Mouse (Mus musculus) intestine, embryonic 15.5 days (tissue): ENCODE data around the gene Map4k5. TPM values are rescaled to one million over a fixed set of nuclear protein-coding genes. Genes with fewer than 3 reads are reported as not detected.

ENCODE experiments used
- ATAC-seq: fragments of 200-750 bp; cut with Nextera tagmentation; 2 replicates; pipeline ENCODE4 v1.8.0; 2017; ENCODE audit warnings: moderate TSS enrichment, moderate library complexity
- H3K27ac ChIP-seq: fragments of 300-500 bp; sonication (generic); 2 replicates; pipeline ENCODE4 v1.5.1; 2015; ENCODE audit warnings: mild to moderate bottlenecking, inconsistent platforms
- H3K27me3 ChIP-seq: fragments of 300-500 bp; sonication (generic); replicated peaks from 2 replicates; pipeline ENCODE4 v1.6.1; 2015; ENCODE audit warnings: inconsistent platforms
- H3K36me3 ChIP-seq: fragments of 300-500 bp; sonication (generic); 2 replicates; pipeline ENCODE4 v1.6.1; 2015; ENCODE audit warnings: inconsistent platforms
- H3K4me1 ChIP-seq: fragments of 300-500 bp; sonication (generic); replicated peaks from 2 replicates; pipeline ENCODE4 v1.6.1; 2015; ENCODE audit warnings: inconsistent platforms
- H3K4me2 ChIP-seq: fragments of 300-500 bp; sonication (generic); replicated peaks from 2 replicates; pipeline ENCODE4 v1.6.1; 2015; ENCODE audit warnings: mild to moderate bottlenecking, inconsistent platforms
- H3K4me3 ChIP-seq: fragments of 300-500 bp; sonication (generic); replicated peaks from 2 replicates; pipeline ENCODE4 v1.5.1; 2015; ENCODE audit warnings: inconsistent platforms
- H3K9ac ChIP-seq: fragments of 300-500 bp; sonication (generic); 2 replicates; pipeline ENCODE4 v1.6.1; 2015; ENCODE audit warnings: inconsistent platforms
- H3K9me3 ChIP-seq: fragments of 300-500 bp; sonication (generic); 2 replicates; pipeline ENCODE4 v1.6.1; 2016; ENCODE audit warnings: inconsistent platforms
- whole genome bisulfite sequencing: fragments of 180-500 bp; shearing (Covaris S2); methylation state at CpG from one replicate; pipeline ENCODE4 v1.1.7; 2015; 5-methylcytosine and 5-hydroxymethylcytosine counted together
- polyA plus RNA-seq: library from polyadenylated mRNA; unstranded; fragments of >200 nt; fragmentation: Nextera tagmentation; extraction: Ambion mirVana; gene quantifications from 2 replicates; pipeline ENCODE4 v1.2.1, GENCODE M21; 2015

The Map4k5 gene
- polyA plus RNA-seq, 1 experiment from 2014 or later, result 25.4 TPM

GRCm38 (mm10) chr12:69908511-69908900 is 15.5 kb upstream of the Map4k5 start:
- Histone ChIP-seq H3K9ac (no peak overlapping the region), H3K27ac (0 out of 2 replicates have a peak overlapping the region, but pooled peaks have one; percentile 15), H3K4me1 (peaks cover 7% of the 10 kb centered on the region), H3K9me3 (no peaks in the 10 kb centered on the region), H3K4me2 (peak overlapping the region; percentile 67), H3K36me3 (no peaks in the 10 kb centered on the region), H3K4me3 (peak overlapping the region; percentile 28; the same call in 1 of the 2 replicates), H3K27me3 (no peaks in the 10 kb centered on the region)
- ATAC-seq, result no peak
- 36% methylated on average over 19 of the region's 19 CpGs for WGBS

- H3K9me3 ChIP-seq, result no peaks in the 10 kb centered on the region
- H3K4me1 ChIP-seq, result peaks cover 7% of the 10 kb centered on the region
- H3K4me3 ChIP-seq, result peak overlapping the region; percentile 28
- H3K9ac ChIP-seq, result peak overlapping the region; percentile 36; the same call in 1 of the 2 replicates
- WGBS, result 8% methylated on average over 30 of the region's 30 CpGs
- no peaks in the 10 kb centered on the region for H3K27me3 ChIP-seq
- H3K4me2 ChIP-seq, result peak overlapping the region; percentile 67
- H3K27ac ChIP-seq, result peak overlapping the region; percentile 15; the same call in 1 of the 2 replicates
- ATAC-seq, result peak; percentile 65
- no peaks in the 10 kb centered on the region for H3K36me3 ChIP-seq
These were observed 14.9 kb upstream of the Map4k5 start for GRCm38 (mm10) chr12:69907667-69908510.

- H3K9ac ChIP-seq, result no peak overlapping the region
- H3K27ac ChIP-seq, result no peak overlapping the region
- H3K4me1 ChIP-seq, result peaks cover 7% of the 10 kb centered on the region
- 56% methylated on average over 2 of the region's 2 CpGs for WGBS
- no peaks in the 10 kb centered on the region for H3K9me3 ChIP-seq
- no peaks in the 10 kb centered on the region for H3K36me3 ChIP-seq
- H3K27me3 ChIP-seq, result no peaks in the 10 kb centered on the region
- no peak for ATAC-seq
- no peak overlapping the region for H3K4me2 ChIP-seq
- no peak overlapping the region for H3K4me3 ChIP-seq
These were observed 12.0 kb upstream of the Map4k5 start for GRCm38 (mm10) chr12:69904991-69905390.

GRCm38 (mm10) chr12:69898119-69898518 is 5.1 kb upstream of the Map4k5 start:
- Histone ChIP-seq H3K9ac (no peak overlapping the region), H3K4me2 (no peak overlapping the region), H3K27me3 (no peaks in the 10 kb centered on the region), H3K9me3 (no peaks in the 10 kb centered on the region), H3K4me1 (no peaks in the 10 kb centered on the region), H3K27ac (no peak overlapping the region), H3K36me3 (no peaks in the 10 kb centered on the region), H3K4me3 (no peak overlapping the region)
- WGBS, result 58% methylated on average over 4 of the region's 4 CpGs
- no peak for ATAC-seq

DNA sequence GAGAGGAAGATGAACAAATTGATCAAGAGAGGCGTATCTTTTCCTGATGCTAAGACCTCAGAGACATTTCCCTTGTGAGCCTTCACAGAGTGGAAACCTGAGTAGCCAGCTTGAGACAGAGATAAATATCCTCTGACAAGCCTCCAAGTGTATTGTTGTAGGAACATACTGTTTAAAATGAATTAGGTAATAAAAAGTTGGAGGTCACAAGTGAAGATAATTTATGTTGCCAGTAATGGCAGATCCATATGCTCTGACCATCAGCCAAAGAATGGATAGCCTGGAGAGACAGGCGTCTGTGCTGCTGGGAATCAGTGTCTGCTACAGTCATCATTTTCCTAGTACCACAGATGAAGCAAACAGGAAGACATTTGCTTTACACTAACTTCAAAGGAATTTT is 2.0 kb upstream of the Map4k5 start:
- no peak overlapping the region for H3K27ac ChIP-seq
- 48% methylated on average over 2 of the region's 2 CpGs for WGBS

DNA sequence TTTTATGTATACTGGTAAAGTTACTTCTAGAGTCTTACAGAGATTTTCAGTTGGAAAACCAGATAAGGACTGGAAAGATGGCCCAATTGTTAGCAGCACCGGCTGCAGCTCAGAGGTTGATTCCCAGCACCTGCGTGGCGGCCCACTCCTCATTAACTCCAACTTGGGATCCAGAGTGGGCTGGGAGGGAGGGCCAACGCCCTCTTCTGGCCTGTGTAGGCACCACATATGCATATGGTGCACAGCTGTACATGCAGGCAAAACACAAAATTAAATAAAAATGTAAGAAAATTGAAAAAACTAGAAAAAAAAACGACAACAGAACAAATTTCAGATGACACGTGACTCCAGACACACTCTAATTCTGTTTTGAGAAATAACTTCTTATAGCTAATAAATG is 927 bp upstream of the Map4k5 start:
- ATAC-seq, result no peak
- Histone ChIP-seq H3K9me3 (no peaks in the 10 kb centered on the region), H3K4me1 (peaks cover 17% of the 10 kb centered on the region), H3K27ac (no peak overlapping the region), H3K4me3 (no peak overlapping the region), H3K27me3 (no peaks in the 10 kb centered on the region), H3K9ac (no peak overlapping the region), H3K36me3 (no peaks in the 10 kb centered on the region), H3K4me2 (no peak overlapping the region)
- WGBS, result 62% methylated on average over 6 of the region's 6 CpGs

More for the DNA sequence above, 2.0 kb upstream of the Map4k5 start:
- H3K27me3 ChIP-seq, result no peaks in the 10 kb centered on the region
- peaks cover 10% of the 10 kb centered on the region for H3K4me1 ChIP-seq
- no peaks in the 10 kb centered on the region for H3K9me3 ChIP-seq
- ATAC-seq, result no peak
- no peaks in the 10 kb centered on the region for H3K36me3 ChIP-seq
- H3K4me3 ChIP-seq, result no peak overlapping the region
- H3K9ac ChIP-seq, result no peak overlapping the region
- H3K4me2 ChIP-seq, result no peak overlapping the region

- 35% methylated on average over 3 of the region's 3 CpGs for whole genome bisulfite sequencing
- Histone ChIP-seq H3K4me1 (peaks cover 21% of the 10 kb centered on the region), H3K27me3 (no peaks in the 10 kb centered on the region), H3K36me3 (no peaks in the 10 kb centered on the region), H3K9me3 (no peaks in the 10 kb centered on the region), H3K9ac (peak overlapping the region; percentile 94), H3K4me3 (peak overlapping the region; percentile 84), H3K4me2 (peak overlapping the region; percentile 69), H3K27ac (no peak overlapping the region)
- ATAC-seq, result no peak
These were observed 1.3 kb downstream of the Map4k5 start for GRCm38 (mm10) chr12:69891721-69892120.

DNA sequence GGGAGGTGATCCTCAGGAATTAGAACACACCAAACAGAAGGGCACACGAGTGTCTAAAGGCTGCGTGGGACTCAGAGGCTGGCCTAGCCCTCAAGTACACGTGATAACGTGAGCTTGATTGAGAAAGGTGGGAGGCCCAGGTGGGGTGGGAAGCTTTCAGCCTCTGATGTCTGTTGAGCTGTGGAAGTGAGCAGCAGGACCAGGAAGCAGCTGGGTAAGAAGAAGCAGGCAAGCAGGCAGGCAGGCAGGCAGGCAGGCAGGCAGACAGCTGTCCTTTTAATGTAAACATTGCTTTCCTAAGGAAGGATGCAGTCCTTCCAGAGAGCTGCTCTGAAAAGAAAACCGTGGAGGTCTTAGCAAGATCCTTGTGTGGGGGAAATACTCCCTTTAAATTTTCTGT is 2.5 kb downstream of the Map4k5 start:
- peaks cover 21% of the 10 kb centered on the region for H3K4me1 ChIP-seq
- peak overlapping the region; percentile 1; the same call in 1 of the 2 replicates for H3K9ac ChIP-seq
- no peaks in the 10 kb centered on the region for H3K36me3 ChIP-seq
- 5% methylated on average over 5 of the region's 5 CpGs for WGBS
- H3K4me3 ChIP-seq, result peak overlapping the region; percentile 6
- H3K27me3 ChIP-seq, result no peaks in the 10 kb centered on the region
- H3K27ac ChIP-seq, result peak overlapping the region; percentile 62; the same call in 1 of the 2 replicates
- H3K4me2 ChIP-seq, result peak overlapping the region; percentile 69
- no peak; the same call in 1 of the 2 replicates for ATAC-seq
- H3K9me3 ChIP-seq, result no peaks in the 10 kb centered on the region

DNA sequence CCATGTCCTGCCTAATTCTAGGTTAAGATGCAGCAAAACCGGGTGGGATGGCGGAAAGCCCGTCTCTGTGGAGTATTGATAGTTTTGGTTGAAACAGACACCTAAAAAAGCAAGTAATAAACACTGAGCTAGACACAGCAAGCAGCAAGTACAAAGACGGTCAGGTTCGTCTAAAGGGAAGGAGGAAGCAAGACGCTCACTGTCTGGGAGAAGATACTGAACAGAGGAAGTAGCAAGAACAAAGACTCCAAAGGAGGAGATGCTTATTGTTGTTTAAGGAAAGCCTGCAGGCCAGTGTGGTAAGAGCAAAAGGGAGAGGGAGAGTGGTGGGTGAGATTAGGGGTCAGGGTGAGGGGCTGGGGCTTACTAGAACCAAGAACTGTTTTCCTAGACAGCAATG is 2.9 kb downstream of the Map4k5 start:
- no peak for ATAC-seq
- peak overlapping the region; percentile 62; the same call in 1 of the 2 replicates for H3K27ac ChIP-seq
- H3K4me2 ChIP-seq, result peak overlapping the region; percentile 69
- peaks cover 21% of the 10 kb centered on the region for H3K4me1 ChIP-seq
- no peaks in the 10 kb centered on the region for H3K9me3 ChIP-seq
- 34% methylated on average over 6 of the region's 6 CpGs for WGBS
- H3K9ac ChIP-seq, result no peak overlapping the region; the same call in 1 of the 2 replicates
- no peaks in the 10 kb centered on the region for H3K27me3 ChIP-seq
- no peaks in the 10 kb centered on the region for H3K36me3 ChIP-seq
- H3K4me3 ChIP-seq, result peak overlapping the region; percentile 6; the same call in 1 of the 2 replicates

GRCm38 (mm10) chr12:69888345-69888744 is 4.7 kb downstream of the Map4k5 start:
- ATAC-seq, result no peak
- peaks cover 21% of the 10 kb centered on the region for H3K4me1 ChIP-seq
- no peaks in the 10 kb centered on the region for H3K36me3 ChIP-seq
- H3K4me2 ChIP-seq, result no peak overlapping the region
- no peak overlapping the region for H3K4me3 ChIP-seq
- no peaks in the 10 kb centered on the region for H3K9me3 ChIP-seq
- no peak overlapping the region for H3K27ac ChIP-seq
- no peaks in the 10 kb centered on the region for H3K27me3 ChIP-seq
- WGBS, result 73% methylated on average over 1 of the region's 1 CpGs
- H3K9ac ChIP-seq, result no peak overlapping the region

DNA sequence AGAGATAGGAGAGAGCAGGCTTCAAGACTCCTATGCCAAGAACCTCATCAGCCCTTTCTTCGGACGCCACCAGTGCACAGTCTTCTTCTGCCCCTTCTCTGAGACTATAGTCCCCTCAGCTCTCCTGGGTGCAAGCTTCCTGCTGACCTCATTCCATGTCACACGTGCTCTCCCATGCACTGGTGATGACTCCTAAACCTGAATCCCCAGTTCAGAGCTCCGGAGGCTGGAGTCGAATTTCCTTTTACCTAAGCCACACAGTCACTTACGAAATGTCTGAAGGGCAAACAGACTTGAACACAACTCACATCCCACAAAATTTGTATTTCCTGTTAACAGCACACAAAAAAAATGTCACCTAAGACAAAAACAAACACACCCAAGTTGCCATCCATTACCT is 5.2 kb downstream of the Map4k5 start:
- ATAC-seq, result no peak
- Histone ChIP-seq H3K27ac (no peak overlapping the region), H3K4me1 (peaks cover 21% of the 10 kb centered on the region), H3K4me3 (no peak overlapping the region), H3K9ac (no peak overlapping the region), H3K36me3 (no peaks in the 10 kb centered on the region), H3K9me3 (no peaks in the 10 kb centered on the region), H3K4me2 (no peak overlapping the region), H3K27me3 (no peaks in the 10 kb centered on the region)
- WGBS, result 77% methylated on average over 6 of the region's 6 CpGs

GRCm38 (mm10) chr12:69885170-69885923 is 7.7 kb downstream of the Map4k5 start:
- 90% methylated on average over 5 of the region's 5 CpGs for WGBS
- Histone ChIP-seq H3K4me3 (no peak overlapping the region), H3K4me1 (peaks cover 14% of the 10 kb centered on the region), H3K27me3 (no peaks in the 10 kb centered on the region), H3K36me3 (no peaks in the 10 kb centered on the region), H3K9ac (no peak overlapping the region), H3K27ac (no peak overlapping the region), H3K4me2 (no peak overlapping the region), H3K9me3 (no peaks in the 10 kb centered on the region)
- ATAC-seq, result no peak
